Mouse (Mus musculus) embryo, embryonic 11 days (tissue): ENCODE results near the gene Map4k2.
A peak's percentile ranks its signal among the peaks of the same experiment; 100 is the strongest.

Experiments used
- DNase-seq: peaks from one replicate; pipeline ENCODE4 v3.0.0-alpha.2; 2015

Gene Map4k2

GRCm38 (mm10) chr19:6382323-6382924, 41.5 kb downstream of the Map4k2 start:
- DNase-seq = no peak

GRCm38 (mm10) chr19:6383470-6383869, 42.5 kb downstream of the Map4k2 start:
- no peak for DNase-seq

GRCm38 (mm10) chr19:6384128-6384527, 43.2 kb downstream of the Map4k2 start, which contains the start of gene Pygm:
Gene Pygm (plus strand): TSS chr19:6384399.
- DNase-seq = peak; percentile 48

GRCm38 (mm10) chr19:6384954-6385353, 44.0 kb downstream of the Map4k2 start:
- DNase-seq = no peak

GRCm38 (mm10) chr19:6385419-6385818, 44.5 kb downstream of the Map4k2 start:
- no peak for DNase-seq

GRCm38 (mm10) chr19:6385821-6386220, 44.9 kb downstream of the Map4k2 start:
- no peak for DNase-seq

GRCm38 (mm10) chr19:6386234-6386633, 45.3 kb downstream of the Map4k2 start:
- DNase-seq = no peak

- no peak for DNase-seq
Observed at GRCm38 (mm10) chr19:6388006-6388405, 47.1 kb downstream of the Map4k2 start.

GRCm38 (mm10) chr19:6389803-6390202, 48.9 kb downstream of the Map4k2 start:
- DNase-seq = peak; percentile 61

GRCm38 (mm10) chr19:6390251-6390650, 49.3 kb downstream of the Map4k2 start:
- no peak for DNase-seq

- DNase-seq = no peak
Observed at GRCm38 (mm10) chr19:6392743-6393393, 51.9 kb downstream of the Map4k2 start.

GRCm38 (mm10) chr19:6393637-6394036, 52.7 kb downstream of the Map4k2 start:
- DNase-seq = no peak

GRCm38 (mm10) chr19:6396237-6396636, 55.3 kb downstream of the Map4k2 start:
- no peak for DNase-seq

- no peak for DNase-seq
Observed at GRCm38 (mm10) chr19:6397582-6398249, 56.8 kb downstream of the Map4k2 start.

GRCm38 (mm10) chr19:6398447-6399284, 57.7 kb downstream of the Map4k2 start:
- DNase-seq = peak; percentile 79

- peak; percentile 62 for DNase-seq
Observed at GRCm38 (mm10) chr19:6399285-6400095, 58.6 kb downstream of the Map4k2 start, which contains the start of gene Rasgrp2. Gene Rasgrp2 (plus strand): TSS chr19:6399340.

GRCm38 (mm10) chr19:6400096-6401086, 59.5 kb downstream of the Map4k2 start:
- no peak for DNase-seq

GRCm38 (mm10) chr19:6401131-6401815, 60.3 kb downstream of the Map4k2 start:
- DNase-seq = peak; percentile 78

GRCm38 (mm10) chr19:6401951-6402350, 61.0 kb downstream of the Map4k2 start:
- DNase-seq = no peak

GRCm38 (mm10) chr19:6403869-6404268, 62.9 kb downstream of the Map4k2 start:
- DNase-seq = no peak
